Mouse (Mus musculus) MEL (cell line): Measurements from ENCODE around the gene Col24a1. TPM values are rescaled to one million over a fixed set of nuclear protein-coding genes. Genes with fewer than 3 reads are reported as not detected.

Experiments used
- DNase-seq: peaks from one replicate; pipeline ENCODE4 v3.0.0; 2011; ENCODE audit warnings: low read depth, low spot score
- H3K27ac ChIP-seq: 2 replicates; pipeline ENCODE4 v1.5.1; 2012; ENCODE audit warnings: low read depth, mild to moderate bottlenecking, control low read depth, low read length, moderate library complexity; ENCODE audit not compliant: control insufficient read depth
- H3K27me3 ChIP-seq, 2 experiments: fragments of 150-350 bp in 1 of 2; sonication (generic) in 1 of 2; 2 replicates each; pipeline ENCODE4 v1.6.1; 2012; ENCODE audit warnings: low read length in 2 of 2, mild to moderate bottlenecking in 2 of 2, improper control_type of control experiment in 1 of 2, moderate library complexity in 1 of 2; ENCODE audit not compliant: insufficient read depth in 2 of 2, control insufficient read depth in 1 of 2
- H3K36me3 ChIP-seq, 2 experiments: 2 replicates each; pipeline ENCODE4 v1.6.1; 2012 to 2014; ENCODE audit warnings: low read length in 2 of 2, improper control_type of control experiment in 1 of 2, inconsistent platforms in 1 of 2, mild to moderate bottlenecking in 1 of 2; ENCODE audit not compliant: insufficient read depth in 2 of 2, control insufficient read depth in 1 of 2
- H3K4me1 ChIP-seq, 2 experiments: fragments of 150-350 bp in 1 of 2; sonication (generic) in 1 of 2; 2 replicates each; pipeline ENCODE4 v1.6.1; 2012; ENCODE audit warnings: low read length in 2 of 2, improper control_type of control experiment in 1 of 2, mild to moderate bottlenecking in 1 of 2; ENCODE audit not compliant: insufficient read depth in 2 of 2, control insufficient read depth in 1 of 2
- H3K4me3 ChIP-seq, 2 experiments: fragments of 150-350 bp in 1 of 2; sonication (generic) in 1 of 2; 2 replicates each; pipeline ENCODE4 v1.5.1; 2012; ENCODE audit warnings: low read depth in 2 of 2, low read length in 2 of 2, mild to moderate bottlenecking in 2 of 2, moderate library complexity in 2 of 2, control low read depth in 1 of 2, improper control_type of control experiment in 1 of 2; ENCODE audit not compliant: control insufficient read depth in 1 of 2, insufficient read depth in 1 of 2
- H3K79me2 ChIP-seq: 2 replicates; pipeline ENCODE4 v1.6.1; 2012; ENCODE audit warnings: mild to moderate bottlenecking, low read length, moderate library complexity; ENCODE audit not compliant: control insufficient read depth, poor library complexity, insufficient read depth
- H3K9ac ChIP-seq: 2 replicates; pipeline ENCODE4 v1.6.1; 2012; ENCODE audit warnings: low read depth, mild to moderate bottlenecking, control low read depth, low read length, moderate library complexity; ENCODE audit not compliant: control insufficient read depth, poor library complexity, severe bottlenecking
- H3K9me3 ChIP-seq: fragments of 150-350 bp; sonication (generic); replicated peaks from 2 replicates; pipeline ENCODE4 v1.6.1; 2012; ENCODE audit warnings: mild to moderate bottlenecking, low read length, improper control_type of control experiment, moderate library complexity; ENCODE audit not compliant: insufficient read depth
- BHLHE40 ChIP-seq: IDR thresholded peaks from 2 replicates; pipeline ENCODE4 v1.6.1; 2012; ENCODE audit warnings: low read depth, mild to moderate bottlenecking, inconsistent platforms, low read length, improper control_type of control experiment, borderline replicate concordance
- ELF1 ChIP-seq: IDR thresholded peaks from 2 replicates; pipeline ENCODE4 v1.6.1; 2014; ENCODE audit warnings: low read depth, mild to moderate bottlenecking, inconsistent platforms, low read length, improper control_type of control experiment, moderate library complexity
- HCFC1 ChIP-seq: IDR thresholded peaks from 2 replicates; pipeline ENCODE4 v1.6.1; 2012; ENCODE audit warnings: low read depth, mild to moderate bottlenecking, inconsistent platforms, low read length, improper control_type of control experiment, moderate library complexity
- KAT2A ChIP-seq: conservative IDR thresholded peaks from 2 replicates; pipeline ENCODE4 v1.6.1; 2012; ENCODE audit warnings: low read depth, low read length, improper control_type of control experiment, inconsistent platforms
- MAFK ChIP-seq: IDR thresholded peaks from 2 replicates; pipeline ENCODE4 v1.6.1; 2011; ENCODE audit warnings: low read depth, mild to moderate bottlenecking, low read length, improper control_type of control experiment, borderline replicate concordance
- MAZ ChIP-seq: IDR thresholded peaks from 2 replicates; pipeline ENCODE4 v1.6.1; 2012; ENCODE audit warnings: low read depth, mild to moderate bottlenecking, inconsistent platforms, low read length, improper control_type of control experiment
- NELFE ChIP-seq: IDR thresholded peaks from 2 replicates; pipeline ENCODE4 v1.6.1; 2011; ENCODE audit warnings: low read depth, low read length, improper control_type of control experiment
- NRF1 ChIP-seq: IDR thresholded peaks from 2 replicates; pipeline ENCODE4 v1.6.1; 2014; ENCODE audit warnings: low read depth, mild to moderate bottlenecking, inconsistent platforms, low read length, improper control_type of control experiment, moderate library complexity; ENCODE audit not compliant: poor library complexity, insufficient read depth, severe bottlenecking
- RCOR1 ChIP-seq: IDR thresholded peaks from 2 replicates; pipeline ENCODE4 v1.6.1; 2012; ENCODE audit warnings: low read depth, mild to moderate bottlenecking, inconsistent platforms, low read length, improper control_type of control experiment
- TBP ChIP-seq: IDR thresholded peaks from 2 replicates; pipeline ENCODE4 v1.8.0; 2011; ENCODE audit warnings: low read depth, low read length, improper control_type of control experiment
- ZC3H11A ChIP-seq: IDR thresholded peaks from 2 replicates; pipeline ENCODE4 v1.6.1; 2012; ENCODE audit warnings: low read depth, mild to moderate bottlenecking, inconsistent platforms, low read length, improper control_type of control experiment
- polyA plus RNA-seq, 2 experiments: library from polyadenylated mRNA; stranded (reverse) in 1 of 2; unstranded in 1 of 2; fragments of >175 nt in 1 of 2; fragments of >200 nt in 1 of 2; gene quantifications; 2 replicates each; pipeline versions ENCODE4 v1.2.1 to v1.2.4; 2012; ENCODE audit warnings: low replicate concordance in 2 of 2, low read depth in 1 of 2; ENCODE audit not compliant: insufficient read length in 2 of 2, insufficient read depth in 1 of 2, missing spikeins in 1 of 2
- total RNA-seq: library from RNA; depleted of rRNA; stranded (reverse); fragments of 300-350 nt; gene quantifications from 2 replicates; pipeline ENCODE4 v1.2.3, GENCODE M21; 2012

Gene Col24a1
- total and polyA plus RNA-seq, 3 experiments, result not detected

GRCm38 (mm10) chr3:145522311-145522710 is 230.0 kb downstream of the Col24a1 start:
- no peak overlapping the region for H3K4me3 ChIP-seq
- H3K9ac ChIP-seq, result no peak overlapping the region
- TF ChIP-seq BHLHE40 (no peak), NELFE (no peak), MAZ (no peak), MAFK (no peak), RCOR1 (no peak)
- H3K9me3 ChIP-seq, result no peaks in the 10 kb centered on the region
- no peaks in the 10 kb centered on the region for H3K79me2 ChIP-seq
- H3K27ac ChIP-seq, result no peak overlapping the region
- H3K36me3 ChIP-seq, result no peaks in the 10 kb centered on the region
- H3K27me3 ChIP-seq, result no peaks in the 10 kb centered on the region
- no peak for DNase-seq
- H3K4me1 ChIP-seq, result no peaks in the 10 kb centered on the region

DNA sequence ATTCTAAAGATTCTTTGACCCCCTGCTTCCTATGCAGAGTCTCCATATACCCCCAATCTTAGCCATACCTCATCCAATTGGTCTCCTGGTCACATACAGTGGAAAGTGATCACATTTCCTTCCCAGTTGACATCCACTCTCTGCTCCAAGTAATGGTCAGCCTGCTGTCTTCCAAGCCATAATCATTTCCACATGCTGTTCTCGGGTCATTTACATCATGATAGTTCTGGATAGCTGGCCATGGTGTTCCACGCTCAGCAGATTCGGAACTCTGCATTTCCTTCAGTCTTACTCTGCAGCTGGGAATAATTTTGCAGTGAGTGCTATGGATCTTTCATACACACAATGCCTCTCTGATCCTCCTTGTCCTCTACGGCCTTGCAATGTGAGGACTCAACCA is 233.0 kb downstream of the Col24a1 start:
- no peak overlapping the region for H3K9ac ChIP-seq
- no peak overlapping the region for H3K4me3 ChIP-seq
- no peaks in the 10 kb centered on the region for H3K27me3 ChIP-seq
- H3K4me1 ChIP-seq, result no peaks in the 10 kb centered on the region
- H3K79me2 ChIP-seq, result no peaks in the 10 kb centered on the region
- no peak for DNase-seq
- TF ChIP-seq ELF1, result no peak
- TF ChIP-seq BHLHE40, result no peak
- TF ChIP-seq TBP, result no peak
- H3K36me3 ChIP-seq, result no peaks in the 10 kb centered on the region
- H3K9me3 ChIP-seq, result no peaks in the 10 kb centered on the region
- no peak overlapping the region for H3K27ac ChIP-seq

- no peaks in the 10 kb centered on the region for H3K27me3 ChIP-seq
- TF ChIP-seq MAZ (no peak), HCFC1 (no peak), KAT2A (no peak), NRF1 (no peak), MAFK (no peak), ZC3H11A (no peak)
- no peak overlapping the region for H3K4me3 ChIP-seq
- no peak for DNase-seq
- H3K79me2 ChIP-seq, result no peaks in the 10 kb centered on the region
- H3K9ac ChIP-seq, result no peak overlapping the region
- H3K27ac ChIP-seq, result no peak overlapping the region
- H3K36me3 ChIP-seq, result no peaks in the 10 kb centered on the region
- no peaks in the 10 kb centered on the region for H3K9me3 ChIP-seq
- peaks cover 0 to 2% of the 10 kb centered on the region in 2 experiments; a peak in 1 of 4 replicates for H3K4me1 ChIP-seq
These were observed 245.6 kb downstream of the Col24a1 start for GRCm38 (mm10) chr3:145537870-145538269.
